Mouse (Mus musculus) cortical plate, adult 2 months (tissue): ENCODE measurements at regions not wholly inside any gene's neighbourhood (a gene's known extent, or its start where the extent isn't known, plus 50 kb on each side); places are given as distances from the start of the nearest gene placed in this dataset.

Source experiments
- CTCF ChIP-seq: fragments of 200-500 bp; IDR thresholded peaks from 2 replicates; pipeline ENCODE4 v1.5.1; 2011; ENCODE audit warnings: mild to moderate bottlenecking, control low read depth, low read length; ENCODE audit not compliant: insufficient read depth; ENCODE audit errors: extremely low read depth
- POLR2A ChIP-seq: fragments of 200-500 bp; IDR thresholded peaks from 2 replicates; pipeline ENCODE4 v1.6.1; 2011; ENCODE audit warnings: mild to moderate bottlenecking, low read length, control low read depth; ENCODE audit not compliant: insufficient read depth; ENCODE audit errors: extremely low read depth

GRCm38 (mm10) chr12:106458215-106458614 is 448.2 kb downstream of the Vrk1 start:
- TF ChIP-seq CTCF (no peak), POLR2A (no peak)
